Mouse (Mus musculus): Measurements from ENCODE around the gene Gm49361. TPM values are rescaled to one million over a fixed set of nuclear protein-coding genes. Genes with fewer than 3 reads are reported as not detected.
"Not testable (repeated sequence)": the region's sequence is repeated elsewhere in the genome, so short reads cannot be mapped to it uniquely, and the experiment has no call there.

The Gm49361 gene
- polyA plus RNA-seq, 1 experiment from 2014 or later, result not detected

- Histone ChIP-seq H3K4me2 (ENCODE audit: low read depth, low read length) (no peak within 1 kb of the TSS), H3K9ac (replicated peaks; ENCODE audit: low read depth, low read length) (no peak within 1 kb of the TSS), H3K27ac (ENCODE audit: low read depth, low read length) (no peak within 1 kb of the TSS), H3K27me3 (ENCODE audit: control insufficient read depth, insufficient read depth, low read length) (no peaks in the 10 kb centered on the region), H3K9me3 (ENCODE audit: control insufficient read depth, low read length) (no peaks in the 10 kb centered on the region), H3K4me1 (ENCODE audit: control insufficient read depth, insufficient read depth, low read length) (no peaks in the 10 kb centered on the region), H3K4me3 (ENCODE audit: low read depth, low read length) (no peak within 1 kb of the TSS), H3K36me3 (ENCODE audit: control insufficient read depth, insufficient read depth, low read length) (no peaks in the 10 kb centered on the region)
- WGBS, result 81% methylated on average over 4 of the region's 4 CpGs
- no peak for ATAC-seq (ENCODE audit: low read depth)
Measured at GRCm38 (mm10) chr14:57758237-57758636, 12.3 kb upstream of the Gm49361 start, which contains the start of gene Lats2. Gene Lats2 (minus strand): TSS chr14:57758388.

- Histone ChIP-seq H3K27ac (ENCODE audit: low read depth, low read length) (no peak overlapping the region), H3K9me3 (ENCODE audit: control insufficient read depth, low read length) (no peaks in the 10 kb centered on the region), H3K9ac (replicated peaks; ENCODE audit: low read depth, low read length) (no peak overlapping the region), H3K4me1 (ENCODE audit: control insufficient read depth, insufficient read depth, low read length) (no peaks in the 10 kb centered on the region), H3K36me3 (ENCODE audit: control insufficient read depth, insufficient read depth, low read length) (no peaks in the 10 kb centered on the region), H3K4me2 (ENCODE audit: low read depth, low read length) (no peak overlapping the region), H3K27me3 (ENCODE audit: control insufficient read depth, insufficient read depth, low read length) (no peaks in the 10 kb centered on the region), H3K4me3 (ENCODE audit: low read depth, low read length) (no peak overlapping the region)
- 87% methylated on average over 4 of the region's 4 CpGs for WGBS
- no peak for ATAC-seq (ENCODE audit: low read depth)
Measured at GRCm38 (mm10) chr14:57756094-57756493, 10.2 kb upstream of the Gm49361 start.

GRCm38 (mm10) chr14:57755661-57756060, 9.8 kb upstream of the Gm49361 start:
- Histone ChIP-seq H3K4me1 (ENCODE audit: control insufficient read depth, insufficient read depth, low read length) (no peaks in the 10 kb centered on the region), H3K9ac (replicated peaks; ENCODE audit: low read depth, low read length) (no peak overlapping the region), H3K36me3 (ENCODE audit: control insufficient read depth, insufficient read depth, low read length) (no peaks in the 10 kb centered on the region), H3K4me3 (ENCODE audit: low read depth, low read length) (no peak overlapping the region), H3K9me3 (ENCODE audit: control insufficient read depth, low read length) (no peaks in the 10 kb centered on the region), H3K4me2 (ENCODE audit: low read depth, low read length) (no peak overlapping the region), H3K27me3 (ENCODE audit: control insufficient read depth, insufficient read depth, low read length) (no peaks in the 10 kb centered on the region), H3K27ac (ENCODE audit: low read depth, low read length) (no peak overlapping the region)
- ATAC-seq (ENCODE audit: low read depth), result no peak
- 82% methylated on average over 2 of the region's 2 CpGs for WGBS

DNA sequence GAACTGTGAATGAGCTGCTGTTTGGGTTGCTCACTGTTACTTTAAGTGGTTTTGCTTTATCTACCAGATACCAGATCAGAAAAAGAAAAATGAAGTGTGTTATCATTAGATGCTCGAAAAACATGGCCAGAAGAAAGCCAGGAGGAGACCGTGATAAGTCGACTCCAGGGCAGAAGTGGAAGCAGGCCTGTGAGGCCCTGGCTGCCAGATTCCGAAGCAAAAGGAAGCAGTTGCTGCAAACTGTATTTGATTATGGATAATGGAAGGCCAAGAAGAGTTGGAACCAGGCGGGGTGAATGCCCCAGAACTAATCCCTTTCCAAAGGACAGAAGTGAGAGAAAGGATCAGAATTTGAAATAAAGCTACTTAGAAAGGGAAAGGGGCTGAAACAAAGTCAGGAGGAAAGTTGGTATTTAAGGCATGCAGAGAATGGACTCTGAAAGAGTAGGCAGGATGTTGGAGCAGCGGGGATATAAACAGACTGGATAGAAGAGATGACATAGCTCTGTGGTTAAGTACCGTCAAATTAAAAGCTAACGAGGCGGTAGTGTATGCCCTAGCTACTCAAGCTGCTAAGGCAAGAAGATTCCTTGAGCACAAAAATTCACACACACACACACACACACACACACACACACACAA, 7.6 kb upstream of the Gm49361 start:
- Histone ChIP-seq H3K4me2 (ENCODE audit: low read depth, low read length) (no peak overlapping the region), H3K4me1 (ENCODE audit: control insufficient read depth, insufficient read depth, low read length) (no peaks in the 10 kb centered on the region), H3K9ac (replicated peaks; ENCODE audit: low read depth, low read length) (no peak overlapping the region), H3K27ac (ENCODE audit: low read depth, low read length) (no peak overlapping the region), H3K9me3 (ENCODE audit: control insufficient read depth, low read length) (no peaks in the 10 kb centered on the region), H3K4me3 (ENCODE audit: low read depth, low read length) (no peak overlapping the region), H3K27me3 (ENCODE audit: control insufficient read depth, insufficient read depth, low read length) (no peaks in the 10 kb centered on the region), H3K36me3 (ENCODE audit: control insufficient read depth, insufficient read depth, low read length) (no peaks in the 10 kb centered on the region)
- ATAC-seq (ENCODE audit: low read depth), result no peak
- WGBS, result 35% methylated on average over 9 of the region's 9 CpGs

DNA sequence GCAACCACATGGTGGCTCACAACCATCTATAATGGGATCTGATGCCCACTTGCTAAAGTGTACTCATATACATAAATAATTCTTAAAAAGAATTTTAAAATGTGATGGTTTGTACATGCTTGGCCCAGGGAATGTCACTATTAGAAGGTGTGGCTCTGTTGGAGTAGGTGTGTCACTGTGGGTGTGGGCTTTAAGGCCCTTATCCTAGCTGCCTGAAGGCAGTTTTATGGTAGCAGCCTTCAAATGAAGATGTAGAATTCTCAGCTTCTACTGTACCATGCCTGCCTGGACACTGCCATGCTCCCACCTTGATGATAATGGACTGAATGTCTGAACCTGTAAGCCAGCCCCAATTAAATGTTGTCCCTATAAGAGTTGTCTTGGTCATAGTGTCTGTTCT, 5.1 kb upstream of the Gm49361 start:
- not testable (repeated sequence) for H3K4me3 ChIP-seq (ENCODE audit: low read depth, low read length); H3K36me3 ChIP-seq (ENCODE audit: control insufficient read depth, insufficient read depth, low read length); H3K9ac ChIP-seq (replicated peaks; ENCODE audit: low read depth, low read length); ATAC-seq (ENCODE audit: low read depth); H3K9me3 ChIP-seq (ENCODE audit: control insufficient read depth, low read length); H3K4me1 ChIP-seq (ENCODE audit: control insufficient read depth, insufficient read depth, low read length); H3K4me2 ChIP-seq (ENCODE audit: low read depth, low read length); H3K27ac ChIP-seq (ENCODE audit: low read depth, low read length); H3K27me3 ChIP-seq (ENCODE audit: control insufficient read depth, insufficient read depth, low read length)

DNA sequence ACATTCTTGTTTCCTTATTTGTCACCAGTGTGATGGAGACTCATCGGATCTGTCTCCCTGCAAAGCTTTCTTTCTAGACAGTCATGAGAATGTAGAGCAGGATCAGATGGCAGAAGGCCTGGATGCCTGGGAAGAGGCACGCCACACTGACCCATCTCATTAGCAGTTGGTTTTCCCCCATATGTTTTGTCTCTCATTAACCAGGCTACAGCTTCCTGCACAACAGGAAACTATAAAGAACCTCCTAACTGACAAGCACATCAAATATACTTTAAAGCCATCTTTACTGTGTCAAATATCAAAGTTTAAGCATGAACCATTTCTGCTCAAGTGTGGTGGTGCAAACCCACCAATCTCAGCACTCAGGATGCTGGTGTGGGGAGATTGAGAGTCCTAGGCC, 3.6 kb upstream of the Gm49361 start:
- Histone ChIP-seq H3K9me3 (ENCODE audit: control insufficient read depth, low read length) (no peaks in the 10 kb centered on the region), H3K27ac (ENCODE audit: low read depth, low read length) (no peak overlapping the region), H3K27me3 (ENCODE audit: control insufficient read depth, insufficient read depth, low read length) (no peaks in the 10 kb centered on the region), H3K4me3 (ENCODE audit: low read depth, low read length) (no peak overlapping the region), H3K4me1 (ENCODE audit: control insufficient read depth, insufficient read depth, low read length) (0 out of 2 replicates have a peak, but pooled peaks cover 6% of the 10 kb centered on the region), H3K9ac (replicated peaks; ENCODE audit: low read depth, low read length) (no peak overlapping the region), H3K36me3 (ENCODE audit: control insufficient read depth, insufficient read depth, low read length) (no peaks in the 10 kb centered on the region), H3K4me2 (ENCODE audit: low read depth, low read length) (no peak overlapping the region)
- WGBS, result 87% methylated on average over 2 of the region's 2 CpGs
- ATAC-seq (ENCODE audit: low read depth), result no peak

DNA sequence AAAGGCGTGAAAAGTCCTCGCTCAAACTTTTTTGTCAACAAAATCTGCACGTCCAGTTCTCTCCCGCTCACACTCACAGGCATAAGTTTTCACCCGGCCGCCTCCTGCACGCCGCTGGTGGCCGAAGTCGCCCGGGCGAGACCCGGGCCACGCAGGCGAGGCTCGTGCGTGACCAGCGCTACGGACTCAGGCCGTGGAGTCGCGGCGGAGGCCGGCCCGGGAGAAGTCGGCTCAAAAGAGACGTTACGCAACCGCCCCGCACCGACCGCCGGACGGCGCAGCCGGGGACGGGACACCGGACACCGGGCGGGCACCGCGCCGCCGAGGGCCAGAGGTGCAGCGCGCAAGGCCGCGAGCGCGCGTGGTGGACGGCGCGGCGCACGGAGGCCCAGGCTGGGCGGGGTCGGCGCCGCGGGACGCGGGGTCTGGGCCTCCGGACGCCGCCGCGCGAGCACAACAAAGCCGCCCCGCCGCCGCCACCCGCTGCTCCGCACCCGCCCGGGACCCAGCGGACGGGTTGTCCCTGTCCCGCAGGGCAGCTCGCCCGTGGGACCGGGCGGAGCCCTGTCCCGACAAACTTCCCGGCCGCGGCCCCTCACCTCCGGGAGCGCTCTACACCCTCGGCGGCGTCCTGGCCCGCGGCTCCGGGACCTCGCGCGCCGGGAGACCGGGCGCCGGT, 473 bp downstream of the Gm49361 start:
- Histone ChIP-seq H3K4me3 (ENCODE audit: low read depth, low read length) (peak overlapping the region; percentile 92), H3K9me3 (ENCODE audit: control insufficient read depth, low read length) (no peaks in the 10 kb centered on the region), H3K36me3 (ENCODE audit: control insufficient read depth, insufficient read depth, low read length) (no peaks in the 10 kb centered on the region), H3K4me2 (ENCODE audit: low read depth, low read length) (peak overlapping the region; percentile 93), H3K4me1 (ENCODE audit: control insufficient read depth, insufficient read depth, low read length) (peaks cover 13% of the 10 kb centered on the region; the same call in 1 of the 2 replicates), H3K27me3 (ENCODE audit: control insufficient read depth, insufficient read depth, low read length) (no peaks in the 10 kb centered on the region), H3K27ac (ENCODE audit: low read depth, low read length) (peak overlapping the region; percentile 72), H3K9ac (replicated peaks; ENCODE audit: low read depth, low read length) (peak overlapping the region; percentile 80)
- ATAC-seq (ENCODE audit: low read depth), result peak; percentile 68
- WGBS, result under 1% methylated on average over 71 of the region's 103 CpGs

DNA sequence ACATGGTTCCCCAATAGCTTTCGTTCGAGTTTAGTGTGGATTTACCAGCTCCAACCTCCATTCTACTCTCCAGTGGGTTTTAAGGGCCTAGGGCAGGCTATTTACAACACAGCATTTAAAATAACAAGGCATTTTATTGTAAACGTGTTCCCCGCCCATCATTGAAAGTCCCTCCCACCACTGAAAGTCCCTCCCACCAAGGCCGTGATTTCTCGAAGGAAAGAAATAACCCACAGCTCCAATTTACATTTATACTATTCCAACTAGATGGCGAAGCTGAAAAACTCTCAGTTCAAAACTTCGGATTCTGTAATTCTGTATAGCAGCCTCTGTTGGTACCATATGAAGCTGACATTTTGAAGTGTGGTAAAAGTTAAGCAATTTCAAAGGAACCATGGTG, 1.4 kb downstream of the Gm49361 start:
- peak overlapping the region; percentile 92 for H3K4me3 ChIP-seq (ENCODE audit: low read depth, low read length)
- no peaks in the 10 kb centered on the region for H3K36me3 ChIP-seq (ENCODE audit: control insufficient read depth, insufficient read depth, low read length)
- H3K4me1 ChIP-seq (ENCODE audit: control insufficient read depth, insufficient read depth, low read length), result peaks cover 13% of the 10 kb centered on the region; the same call in 1 of the 2 replicates
- ATAC-seq (ENCODE audit: low read depth), result no peak
- no peaks in the 10 kb centered on the region for H3K9me3 ChIP-seq (ENCODE audit: control insufficient read depth, low read length)
- under 1% methylated on average over 8 of the region's 8 CpGs for WGBS
- peak overlapping the region; percentile 93 for H3K4me2 ChIP-seq (ENCODE audit: low read depth, low read length)
- no peak overlapping the region for H3K27ac ChIP-seq (ENCODE audit: low read depth, low read length)
- no peak overlapping the region for H3K9ac ChIP-seq (replicated peaks; ENCODE audit: low read depth, low read length)
- no peaks in the 10 kb centered on the region for H3K27me3 ChIP-seq (ENCODE audit: control insufficient read depth, insufficient read depth, low read length)

- Histone ChIP-seq H3K4me3 (ENCODE audit: low read depth, low read length) (no peak overlapping the region), H3K4me2 (ENCODE audit: low read depth, low read length) (no peak overlapping the region), H3K27me3 (ENCODE audit: control insufficient read depth, insufficient read depth, low read length) (no peaks in the 10 kb centered on the region), H3K9ac (replicated peaks; ENCODE audit: low read depth, low read length) (no peak overlapping the region), H3K36me3 (ENCODE audit: control insufficient read depth, insufficient read depth, low read length) (no peaks in the 10 kb centered on the region), H3K9me3 (ENCODE audit: control insufficient read depth, low read length) (no peaks in the 10 kb centered on the region), H3K4me1 (ENCODE audit: control insufficient read depth, insufficient read depth, low read length) (peaks cover 13% of the 10 kb centered on the region; the same call in 1 of the 2 replicates), H3K27ac (ENCODE audit: low read depth, low read length) (no peak overlapping the region)
- ATAC-seq (ENCODE audit: low read depth), result no peak
- WGBS, result 84% methylated on average over 8 of the region's 8 CpGs
Measured at GRCm38 (mm10) chr14:57740651-57741050, 5.3 kb downstream of the Gm49361 start.
